Comparison of ENCODE assay signal across 8 mouse cellular contexts in genomic region chr7:126428154-126428553, GRCm38 (mm10). TPM values are rescaled to one million over a fixed set of nuclear protein-coding genes. Genes with fewer than 3 reads are reported as not detected.
A peak's percentile ranks its signal among the peaks of the same experiment; 100 is the strongest.
DNase-seq lines count a peak whose midpoint lies in the region; ATAC-seq and TF ChIP-seq lines count a peak whose summit lies in the region.

No protein-coding gene starts in this region.

- H3K4me3 ChIP-seq in kidney, adult 2 months (ENCODE audit: insufficient read depth, low read depth, low read length) = peak overlapping the region; percentile 81; the same call in 1 of the 2 replicates
- H3K4me3 ChIP-seq in hindbrain, embryonic 12.5 days = peak overlapping the region; percentile 58
- peak overlapping the region; percentile 77 for H3K4me3 ChIP-seq in midbrain, embryonic 12.5 days

- DNase-seq in kidney, adult 2 months = no peak
- no peak for DNase-seq in kidney, postnatal 36 days
- peak; percentile 3 for DNase-seq in brain, adult 2 months (ENCODE audit: low read depth, low spot score)
- DNase-seq in ovary, postnatal 14 days (ENCODE audit: low spot score) = no peak
- no peak for DNase-seq in frontal cortex, postnatal 10 days (ENCODE audit: low spot score in 2 of 2)
- no peak for DNase-seq in thymus, postnatal 4 days

- no peak for TF ChIP-seq CTCF in kidney, adult 2 months (conservative IDR thresholded peaks at IDR 0.05; ENCODE audit: insufficient read depth, insufficient read length, low read depth, low read length)

- H3K9ac ChIP-seq in hindbrain, embryonic 12.5 days = peak overlapping the region; percentile 81
- H3K9ac ChIP-seq in midbrain, embryonic 12.5 days (replicated peaks) = peak overlapping the region; percentile 89

- peak overlapping the region; percentile 73 for H3K4me2 ChIP-seq in hindbrain, embryonic 12.5 days (replicated peaks)
- H3K4me2 ChIP-seq in midbrain, embryonic 12.5 days (replicated peaks) = peak overlapping the region; percentile 76

- peak overlapping the region; percentile 87 for H3K27ac ChIP-seq in kidney, adult 2 months (ENCODE audit: insufficient read depth, low read depth, low read length)
- H3K27ac ChIP-seq in hindbrain, embryonic 12.5 days = peak overlapping the region; percentile 90
- H3K27ac ChIP-seq in midbrain, embryonic 12.5 days (replicated peaks) = peak overlapping the region; percentile 88

- no peak for TF ChIP-seq POLR2A in kidney, adult 2 months (IDR thresholded peaks at IDR 0.05; ENCODE audit: low read depth, low read length)

- no peaks in the 10 kb centered on the region for H3K27me3 ChIP-seq in kidney, adult 2 months (replicated peaks; ENCODE audit: control insufficient read depth, insufficient read depth, low read length)
- no peaks in the 10 kb centered on the region for H3K27me3 ChIP-seq in hindbrain, embryonic 12.5 days
- 0 out of 2 replicates have a peak, but pooled peaks cover 4% of the 10 kb centered on the region for H3K27me3 ChIP-seq in midbrain, embryonic 12.5 days

- H3K4me1 ChIP-seq in kidney, adult 2 months (ENCODE audit: control insufficient read depth, insufficient read depth, low read length) = no peaks in the 10 kb centered on the region; the same call in 1 of the 2 replicates
- H3K4me1 ChIP-seq in hindbrain, embryonic 12.5 days = peaks cover 15% of the 10 kb centered on the region
- H3K4me1 ChIP-seq in midbrain, embryonic 12.5 days = peaks cover 15% of the 10 kb centered on the region

- 0 out of 2 replicates have a peak, but pooled peaks have one; percentile 1 for ATAC-seq in hindbrain, embryonic 12.5 days (ENCODE audit: low FRiP score)
- ATAC-seq in midbrain, embryonic 12.5 days (ENCODE audit: low FRiP score, low read depth) = 0 out of 2 replicates have a peak, but pooled peaks have one; percentile 7

- no peaks in the 10 kb centered on the region for H3K9me3 ChIP-seq in hindbrain, embryonic 12.5 days (replicated peaks)
- H3K9me3 ChIP-seq in midbrain, embryonic 12.5 days = no peaks in the 10 kb centered on the region

- 22% methylated on average over 4 of the region's 4 CpGs for WGBS in kidney, adult 2 months
- WGBS in hindbrain, embryonic 12.5 days = 20% methylated on average over 4 of the region's 4 CpGs
- WGBS in midbrain, embryonic 12.5 days = 26% methylated on average over 4 of the region's 4 CpGs

- no peaks in the 10 kb centered on the region for H3K36me3 ChIP-seq in kidney, adult 2 months (ENCODE audit: control insufficient read depth, insufficient read depth, low read length)
- peaks cover 6% of the 10 kb centered on the region; the same call in 1 of the 2 replicates for H3K36me3 ChIP-seq in hindbrain, embryonic 12.5 days
- 0 out of 2 replicates have a peak, but pooled peaks cover 4% of the 10 kb centered on the region for H3K36me3 ChIP-seq in midbrain, embryonic 12.5 days

RNA-seq across cellular contexts. Expression of gene Rabep2, which starts 0.4 kb away (rescaled TPM):
- 24.7 and 25.7 TPM in 2 replicates for polyA plus RNA-seq in kidney, adult 2 months (2012; rRNA removed)
- polyA plus RNA-seq in hindbrain, embryonic 12.5 days (2016; fragmentation: Nextera tagmentation; extraction: Ambion mirVana) = 31.1 and 32.1 TPM in 2 replicates
- polyA plus RNA-seq in midbrain, embryonic 12.5 days (2016; fragmentation: Nextera tagmentation; extraction: Ambion mirVana) = 25.1 and 26.0 TPM in 2 replicates

RNA-seq across cellular contexts. Expression of gene Cd19, which starts 13.5 kb away (rescaled TPM):
- polyA plus RNA-seq in kidney, adult 2 months (2012; rRNA removed) = 0.48 and 8.4 TPM in 2 replicates
- not detected in 2 replicates for polyA plus RNA-seq in hindbrain, embryonic 12.5 days (2016; fragmentation: Nextera tagmentation; extraction: Ambion mirVana)
- not detected in 2 replicates for polyA plus RNA-seq in midbrain, embryonic 12.5 days (2016; fragmentation: Nextera tagmentation; extraction: Ambion mirVana)

RNA-seq across cellular contexts. Expression of gene Nfatc2ip, which starts 31.6 kb away (rescaled TPM):
- 3.5 and 3.9 TPM in 2 replicates for polyA plus RNA-seq in kidney, adult 2 months (2012; rRNA removed)
- polyA plus RNA-seq in hindbrain, embryonic 12.5 days (2016; fragmentation: Nextera tagmentation; extraction: Ambion mirVana) = 3.8 and 4.7 TPM in 2 replicates
- polyA plus RNA-seq in midbrain, embryonic 12.5 days (2016; fragmentation: Nextera tagmentation; extraction: Ambion mirVana) = 3.4 and 4.3 TPM in 2 replicates

RNA-seq across cellular contexts. Expression of gene Atp2a1, which starts 34.8 kb away (rescaled TPM):
- polyA plus RNA-seq in kidney, adult 2 months (2012; rRNA removed) = 0.35 and 144 TPM in 2 replicates
- 4.1 and 16.7 TPM in 2 replicates for polyA plus RNA-seq in hindbrain, embryonic 12.5 days (2016; fragmentation: Nextera tagmentation; extraction: Ambion mirVana)
- polyA plus RNA-seq in midbrain, embryonic 12.5 days (2016; fragmentation: Nextera tagmentation; extraction: Ambion mirVana) = 0.57 and 0.58 TPM in 2 replicates

RNA-seq across cellular contexts. Expression of gene Sh2b1, which starts 47.1 kb away (rescaled TPM):
- 62.8 and 71.7 TPM in 2 replicates for polyA plus RNA-seq in kidney, adult 2 months (2012; rRNA removed)
- 63.5 and 65.8 TPM in 2 replicates for polyA plus RNA-seq in hindbrain, embryonic 12.5 days (2016; fragmentation: Nextera tagmentation; extraction: Ambion mirVana)
- polyA plus RNA-seq in midbrain, embryonic 12.5 days (2016; fragmentation: Nextera tagmentation; extraction: Ambion mirVana) = 60.9 and 66.1 TPM in 2 replicates
